Mouse (Mus musculus): ENCODE results near the gene Gtpbp4. TPM values are rescaled to one million over a fixed set of nuclear protein-coding genes. Genes with fewer than 3 reads are reported as not detected.

The Gtpbp4 gene
- total RNA-seq, 2 experiments from 2014 or later = 34.0 to 38.9 TPM

Small RNA genes lying within 50 kb of the gene (microRNA-seq; reads per million reads assigned to microRNA genes)
- gene Gm22750 = not detected

Other genes starting within 250 kb of the Gtpbp4 start
- gene Wdr37, start 124.2 kb downstream of the Gtpbp4 start, total RNA-seq (2021) = 10 to 100 TPM; 82.0 to 91.6 TPM
- 10 to 100 TPM; 56.5 to 57.7 TPM for gene Idi1, start 110.6 kb downstream of the Gtpbp4 start, total RNA-seq (2021)
- gene Gm9745, start 47.9 kb downstream of the Gtpbp4 start, total RNA-seq (2021) = not detected
- gene Idi2, start 43.2 kb downstream of the Gtpbp4 start, total RNA-seq (2021) = under 1 TPM in 1 of 2 experiments, not detected in 1; 0.18 TPM
- 100 to 1,000 TPM; 103 TPM for gene Larp4b, start 97.8 kb upstream of the Gtpbp4 start, total RNA-seq (2021)

All from left cerebral cortex, postnatal 10 days (tissue).